Mouse (Mus musculus) neutrophil, adult 5-6 weeks (primary cell): Measurements from ENCODE around the gene Rundc1. TPM values are rescaled to one million over a fixed set of nuclear protein-coding genes. Genes with fewer than 3 reads are reported as not detected.
"Not testable (repeated sequence)": the region's sequence is repeated elsewhere in the genome, so short reads cannot be mapped to it uniquely, and the experiment has no call there.

Experiments
- ATAC-seq: fragments of 151-379, 151-347 bp; 2 replicates; pipeline ENCODE4 v1.8.0; 2017; ENCODE audit warnings: mild to moderate bottlenecking, moderate TSS enrichment; ENCODE audit not compliant: insufficient number of reproducible peaks, poor library complexity, low FRiP score, severe bottlenecking; ENCODE audit errors: extremely low read depth
- total RNA-seq: library from RNA; stranded (forward); fragments of 200-1000 nt; gene quantifications from 2 replicates; pipeline ENCODE4 v1.2.3, GENCODE M21; 2017

Rundc1 gene
- total RNA-seq, 1 experiment from 2014 or later, result 10.0 TPM

DNA sequence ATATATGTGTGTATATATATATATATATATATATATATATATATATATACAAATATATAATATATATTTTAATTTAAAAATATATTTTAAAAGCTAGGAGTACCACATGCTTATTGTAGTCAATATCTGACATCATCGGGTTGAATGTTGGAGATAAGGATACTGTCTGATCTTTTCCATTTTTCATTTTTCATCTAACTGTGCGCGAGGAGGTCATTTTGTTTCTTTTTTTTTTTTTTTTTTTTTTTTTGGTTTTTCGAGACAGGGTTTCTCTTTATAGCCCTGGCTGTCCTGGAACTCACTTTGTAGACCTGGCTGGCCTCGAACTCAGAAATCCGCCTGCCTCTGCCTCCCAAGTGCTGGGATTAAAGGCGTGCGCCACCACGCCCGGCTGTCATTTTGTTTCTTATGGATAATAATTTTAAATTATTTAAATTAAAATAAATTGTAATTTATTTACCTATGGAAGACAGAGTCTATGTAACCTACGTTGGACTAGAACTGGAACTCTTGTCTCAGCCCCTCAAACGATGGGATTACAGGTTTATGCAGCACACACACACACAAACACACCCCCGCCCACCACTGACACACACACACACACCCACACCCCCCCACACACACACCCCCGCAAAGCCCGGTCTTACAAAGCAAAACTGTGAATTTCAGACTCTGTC, 16.7 kb downstream of the Rundc1 start:
- not testable (repeated sequence) for ATAC-seq

DNA sequence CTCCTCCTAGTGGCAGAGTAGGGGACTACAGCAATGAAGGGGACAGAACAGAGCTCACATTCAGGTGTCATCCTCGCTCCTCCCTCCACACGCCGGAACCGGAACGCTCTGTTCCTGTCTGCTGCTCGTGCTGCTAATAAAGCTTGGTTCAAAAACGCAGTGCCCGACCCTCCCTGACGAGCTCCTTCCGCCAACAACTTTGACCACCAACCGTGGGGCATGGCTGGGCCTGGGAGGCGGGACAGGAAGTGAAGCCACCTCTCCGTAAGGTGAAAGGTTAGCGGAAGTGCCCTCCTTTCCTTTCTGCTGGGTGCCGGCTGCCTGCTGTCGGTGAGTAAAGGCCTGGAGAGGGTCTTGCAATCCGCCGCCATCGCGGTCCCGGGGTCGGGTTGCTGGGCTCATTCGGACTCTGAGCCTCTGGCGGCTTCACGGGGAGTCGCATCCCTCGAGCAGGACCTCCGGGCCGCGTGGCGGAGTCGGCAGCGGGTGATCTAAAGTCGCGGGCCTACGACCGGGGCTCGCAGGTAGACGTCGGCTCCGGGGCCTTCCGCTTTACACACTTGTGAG, 17.3 kb downstream of the Rundc1 start, which contains the start of gene Rpl27:
Rpl27 (plus strand) TSS at position 172 of the 567 bp plus-strand sequence.
- peak; percentile 98 for ATAC-seq

GRCm38 (mm10) chr11:101442760-101443159, 17.9 kb downstream of the Rundc1 start:
- no peak for ATAC-seq

- no peak for ATAC-seq
Measured at GRCm38 (mm10) chr11:101446319-101446718, 21.4 kb downstream of the Rundc1 start.

GRCm38 (mm10) chr11:101446860-101447259, 22.0 kb downstream of the Rundc1 start:
- ATAC-seq, result not testable (repeated sequence)

DNA sequence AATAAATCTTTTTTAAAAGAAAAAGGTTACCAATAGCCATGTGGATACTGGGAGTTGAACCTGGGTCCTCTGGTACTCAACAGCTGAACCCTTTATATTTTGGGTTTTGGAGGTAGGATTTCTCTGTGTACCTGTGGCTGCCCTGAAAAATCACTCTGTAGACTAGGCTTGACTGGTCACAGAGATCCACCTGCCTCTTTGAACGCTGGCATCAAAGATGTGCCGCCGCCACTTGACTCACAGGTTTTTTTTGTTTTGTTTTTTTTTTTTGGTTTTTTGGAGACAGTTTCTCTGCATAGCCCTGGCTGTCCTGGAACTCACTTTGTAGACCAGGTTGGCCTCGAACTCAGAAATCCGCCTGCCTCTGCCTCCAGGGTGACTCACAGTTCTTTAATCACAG, 22.9 kb downstream of the Rundc1 start:
- ATAC-seq, result no peak

DNA sequence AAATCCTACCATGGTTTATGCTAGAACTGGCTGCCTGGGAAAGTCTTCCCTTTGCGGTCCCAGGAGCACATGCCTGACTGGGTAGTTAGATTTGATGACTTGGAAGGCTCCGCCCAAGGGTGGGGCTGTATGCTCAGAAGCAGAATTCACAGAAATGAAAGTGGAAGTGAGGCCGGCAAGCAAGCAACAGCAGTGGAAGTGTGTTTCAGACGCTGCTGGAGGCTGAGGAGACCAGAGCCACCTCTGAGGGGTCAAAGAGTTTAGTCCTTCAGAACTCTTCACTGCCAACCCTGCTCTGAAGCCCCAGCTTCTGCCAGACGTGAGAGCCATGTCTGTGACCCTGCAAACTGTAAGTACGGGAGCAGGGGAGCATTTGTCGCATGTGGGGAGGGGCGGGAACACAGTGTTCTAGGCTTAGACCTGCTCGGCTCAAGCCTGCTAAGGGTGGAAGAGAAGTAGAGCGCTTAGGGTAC, 23.4 kb downstream of the Rundc1 start, which contains the start of gene Ifi35:
Ifi35 (plus strand) TSS at position 134 of the 473 bp plus-strand sequence.
- ATAC-seq, result peak; percentile 94

- ATAC-seq, result peak; percentile 30; the same call in 1 of the 2 replicates
Measured at GRCm38 (mm10) chr11:101448899-101449298, 24.0 kb downstream of the Rundc1 start.

GRCm38 (mm10) chr11:101449596-101449995, 24.7 kb downstream of the Rundc1 start:
- not testable (repeated sequence) for ATAC-seq

- no peak for ATAC-seq
Measured at GRCm38 (mm10) chr11:101450394-101450793, 25.5 kb downstream of the Rundc1 start.

DNA sequence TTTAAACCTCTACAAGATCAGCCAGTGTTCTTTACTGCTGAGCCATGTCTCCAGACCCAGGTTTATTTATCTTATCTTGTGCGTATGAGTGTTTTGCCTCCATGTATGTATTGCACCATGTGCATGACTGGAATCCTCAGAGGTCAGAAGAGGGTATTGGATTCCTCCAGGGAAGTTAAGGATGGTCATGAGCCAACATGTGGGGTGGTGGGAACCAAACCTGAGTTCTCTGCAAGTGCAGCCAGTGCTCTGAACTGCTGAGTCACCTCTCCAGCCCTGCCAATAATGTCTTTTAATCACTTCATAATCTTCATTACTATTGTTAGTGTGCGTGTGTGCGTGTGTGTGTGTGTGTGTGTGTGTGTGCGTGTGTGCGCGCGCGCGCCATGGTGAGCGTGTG, 26.7 kb downstream of the Rundc1 start:
- no peak for ATAC-seq

GRCm38 (mm10) chr11:101452093-101452774, 27.3 kb downstream of the Rundc1 start:
- no peak for ATAC-seq

- no peak for ATAC-seq
Measured at GRCm38 (mm10) chr11:101454702-101455101, 29.8 kb downstream of the Rundc1 start.

GRCm38 (mm10) chr11:101455627-101456026, 30.7 kb downstream of the Rundc1 start:
- ATAC-seq, result no peak

DNA sequence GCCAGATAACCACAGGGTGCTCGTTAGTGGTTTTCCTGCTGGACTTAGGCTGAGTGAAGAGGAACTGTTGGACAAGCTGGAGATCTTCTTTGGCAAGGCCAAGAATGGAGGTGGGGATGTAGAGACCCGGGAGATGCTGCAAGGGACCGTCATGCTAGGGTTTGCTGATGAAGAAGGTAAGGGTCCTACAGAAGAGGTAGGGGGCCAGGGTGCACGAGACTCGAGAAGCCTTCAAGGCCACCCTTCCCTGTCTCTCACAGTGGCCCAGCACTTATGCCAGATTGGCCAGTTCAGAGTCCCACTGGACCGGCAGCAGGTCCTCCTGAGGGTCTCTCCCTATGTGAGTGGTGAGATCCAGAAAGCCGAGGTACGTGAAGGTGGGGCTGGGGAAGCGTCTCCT, 32.7 kb downstream of the Rundc1 start:
- no peak for ATAC-seq

- ATAC-seq, result no peak
Measured at GRCm38 (mm10) chr11:101458217-101458616, 33.3 kb downstream of the Rundc1 start.

DNA sequence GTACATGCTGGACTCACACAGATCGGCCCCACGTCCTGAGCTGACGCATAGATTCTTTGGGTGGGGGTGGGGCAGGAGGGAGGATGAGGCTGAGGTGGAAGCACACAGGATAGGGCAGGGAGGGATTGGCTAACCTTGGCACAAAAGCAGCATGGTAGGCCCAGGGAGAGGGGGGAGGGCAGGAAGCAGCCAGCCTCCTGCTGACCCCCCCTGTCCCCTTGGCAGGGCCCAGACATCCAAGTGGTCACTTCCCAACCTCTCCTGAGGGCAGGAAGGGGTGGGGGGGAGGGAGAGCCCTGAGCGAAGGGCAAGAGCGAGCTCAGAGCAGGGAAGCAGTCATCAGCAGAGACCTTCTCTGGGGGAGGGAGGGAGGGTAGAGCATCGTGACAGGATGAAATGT, 34.8 kb downstream of the Rundc1 start:
- ATAC-seq, result no peak

DNA sequence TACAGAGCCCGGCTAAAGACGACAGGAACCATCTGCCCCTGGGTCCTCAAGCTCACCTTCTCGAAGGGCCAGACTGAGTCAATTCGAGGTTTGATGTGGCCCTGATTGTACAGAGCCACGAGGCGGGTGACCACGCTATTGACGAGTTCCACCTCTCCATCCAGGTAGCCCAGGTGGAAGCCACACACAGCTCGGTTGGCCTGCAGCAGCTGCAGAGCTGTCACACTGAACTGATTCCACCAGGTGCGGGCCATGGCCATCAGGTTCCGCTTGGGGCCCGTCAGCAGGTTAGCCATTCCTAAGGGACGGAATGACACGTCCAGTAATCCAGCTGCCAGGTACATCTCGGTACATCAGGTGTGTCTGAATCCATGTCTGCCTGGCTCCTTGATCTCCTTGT, 35.4 kb downstream of the Rundc1 start:
- ATAC-seq, result no peak

GRCm38 (mm10) chr11:101462141-101462540, 37.3 kb downstream of the Rundc1 start:
- no peak for ATAC-seq
